Mouse (Mus musculus): ENCODE data around the gene Adap1.
A peak's percentile ranks its signal among the peaks of the same experiment; 100 is the strongest.

The Adap1 gene

GRCm38 (mm10) chr5:139325395-139325966, at the start of gene Adap1:
Gene Adap1, minus strand, starts transcription at chr5:139325622.
- peak; percentile 60 to 63 for DNase-seq (ENCODE audit: low spot score in 2 of 2)

- DNase-seq (ENCODE audit: low spot score in 2 of 2), result no peak
These were observed 49.4 kb upstream of the Adap1 start for GRCm38 (mm10) chr5:139374841-139375240.

GRCm38 (mm10) chr5:139373889-139374444, 48.5 kb upstream of the Adap1 start:
- DNase-seq (ENCODE audit: low spot score in 2 of 2), result no peak

- no peak for DNase-seq (ENCODE audit: low spot score in 2 of 2)
These were observed 47.7 kb upstream of the Adap1 start for GRCm38 (mm10) chr5:139373126-139373525.

GRCm38 (mm10) chr5:139371631-139372401, 46.4 kb upstream of the Adap1 start:
- peak; percentile 87 to 92 for DNase-seq (ENCODE audit: low spot score in 2 of 2)

GRCm38 (mm10) chr5:139371118-139371517, 45.7 kb upstream of the Adap1 start:
- DNase-seq (ENCODE audit: low spot score in 2 of 2), result no peak

GRCm38 (mm10) chr5:139370336-139370735, 44.9 kb upstream of the Adap1 start:
- no peak for DNase-seq (ENCODE audit: low spot score in 2 of 2)

GRCm38 (mm10) chr5:139368638-139369320, 43.4 kb upstream of the Adap1 start:
- DNase-seq (ENCODE audit: low spot score in 2 of 2), result no peak

GRCm38 (mm10) chr5:139367884-139368458, 42.5 kb upstream of the Adap1 start:
- peak in 1 of 2 experiments; percentile 47 for DNase-seq (ENCODE audit: low spot score in 2 of 2)

- DNase-seq (ENCODE audit: low spot score in 2 of 2), result no peak
These were observed 41.1 kb upstream of the Adap1 start for GRCm38 (mm10) chr5:139366484-139366883.

GRCm38 (mm10) chr5:139365827-139366226, 40.4 kb upstream of the Adap1 start:
- DNase-seq (ENCODE audit: low spot score in 2 of 2), result no peak

GRCm38 (mm10) chr5:139364911-139365571, 39.6 kb upstream of the Adap1 start:
- no peak for DNase-seq (ENCODE audit: low spot score in 2 of 2)

GRCm38 (mm10) chr5:139364260-139364910, 39.0 kb upstream of the Adap1 start:
- DNase-seq (ENCODE audit: low spot score in 2 of 2), result peak; percentile 78 to 83

- DNase-seq (ENCODE audit: low spot score in 2 of 2), result no peak
These were observed 38.4 kb upstream of the Adap1 start for GRCm38 (mm10) chr5:139363858-139364257.

GRCm38 (mm10) chr5:139359244-139359643, 33.8 kb upstream of the Adap1 start:
- no peak for DNase-seq (ENCODE audit: low spot score in 2 of 2)

- DNase-seq (ENCODE audit: low spot score in 2 of 2), result peak in 1 of 2 experiments; percentile 28
These were observed 33.2 kb upstream of the Adap1 start for GRCm38 (mm10) chr5:139358653-139359052.

GRCm38 (mm10) chr5:139355235-139355772, 29.9 kb upstream of the Adap1 start:
- DNase-seq (ENCODE audit: low spot score in 2 of 2), result peak; percentile 39 to 63

- no peak for DNase-seq (ENCODE audit: low spot score in 2 of 2)
These were observed 28.5 kb upstream of the Adap1 start for GRCm38 (mm10) chr5:139353946-139354345.

- peak; percentile 30 to 45 for DNase-seq (ENCODE audit: low spot score in 2 of 2)
These were observed 28.1 kb upstream of the Adap1 start for GRCm38 (mm10) chr5:139353496-139353895.

GRCm38 (mm10) chr5:139352317-139352716, 26.9 kb upstream of the Adap1 start, which contains the start of gene Cyp2w1:
Gene Cyp2w1, plus strand, starts transcription at chr5:139352617.
- no peak for DNase-seq (ENCODE audit: low spot score in 2 of 2)

- no peak for DNase-seq (ENCODE audit: low spot score in 2 of 2)
These were observed 26.2 kb upstream of the Adap1 start for GRCm38 (mm10) chr5:139351628-139352027.

Measured in natural killer cell, adult 2 months (primary cell).